Mouse (Mus musculus) erythroblast, embryonic 14.5 days (primary cell): ENCODE measurements around the gene Fbxl21. TPM values are rescaled to one million over a fixed set of nuclear protein-coding genes. Genes with fewer than 3 reads are reported as not detected.

Source experiments
- H3K27me3 ChIP-seq: 2 replicates; pipeline ENCODE4 v1.6.1; 2012; ENCODE audit warnings: inconsistent platforms; ENCODE audit not compliant: control insufficient read depth
- H3K36me3 ChIP-seq: 2 replicates; pipeline ENCODE4 v1.6.1; 2012; ENCODE audit warnings: mild to moderate bottlenecking, inconsistent platforms; ENCODE audit not compliant: control insufficient read depth
- H3K4me1 ChIP-seq: 2 replicates; pipeline ENCODE4 v1.6.1; 2012; ENCODE audit warnings: inconsistent platforms; ENCODE audit not compliant: control insufficient read depth
- H3K4me3 ChIP-seq: replicated peaks from 2 replicates; pipeline ENCODE3; 2012; ENCODE audit warnings: moderate library complexity, mild to moderate bottlenecking, inconsistent platforms
- H3K9me3 ChIP-seq: 2 replicates; pipeline ENCODE4 v1.6.1; 2012; ENCODE audit warnings: low read length, inconsistent platforms, mixed read lengths; ENCODE audit not compliant: control insufficient read depth
- GATA1 ChIP-seq: IDR thresholded peaks from 2 replicates; pipeline ENCODE4 v1.6.1; 2012; ENCODE audit warnings: low read length, inconsistent platforms, mixed read lengths
- TAL1 ChIP-seq: IDR thresholded peaks from 3 replicates; pipeline ENCODE4 v1.6.1; 2012; ENCODE audit warnings: low read length, inconsistent platforms, mixed read lengths
- polyA plus RNA-seq: library from polyadenylated mRNA; stranded (reverse); fragments of >175 nt; gene quantifications from 2 replicates; pipeline ENCODE4 v1.2.3, GENCODE M21; 2012

Gene Fbxl21
- polyA plus RNA-seq, 1 experiment, result not detected

- no peaks in the 10 kb centered on the region for H3K9me3 ChIP-seq
- no peak overlapping the region for H3K4me3 ChIP-seq
- H3K4me1 ChIP-seq, result no peaks in the 10 kb centered on the region
- H3K36me3 ChIP-seq, result no peaks in the 10 kb centered on the region
- TF ChIP-seq GATA1, result no peak
- H3K27me3 ChIP-seq, result no peaks in the 10 kb centered on the region
Measured at GRCm38 (mm10) chr13:56581512-56581911, 59.2 kb downstream of the Fbxl21 start.

- Histone ChIP-seq H3K27me3 (no peaks in the 10 kb centered on the region), H3K9me3 (no peaks in the 10 kb centered on the region), H3K4me1 (no peaks in the 10 kb centered on the region), H3K36me3 (no peaks in the 10 kb centered on the region), H3K4me3 (no peak overlapping the region)
- TF ChIP-seq GATA1 (no peak), TAL1 (no peak)
Measured at GRCm38 (mm10) chr13:56581961-56582434, 59.7 kb downstream of the Fbxl21 start.

- H3K4me3 ChIP-seq, result no peak overlapping the region
Measured at GRCm38 (mm10) chr13:56582720-56583119, 60.4 kb downstream of the Fbxl21 start.

DNA sequence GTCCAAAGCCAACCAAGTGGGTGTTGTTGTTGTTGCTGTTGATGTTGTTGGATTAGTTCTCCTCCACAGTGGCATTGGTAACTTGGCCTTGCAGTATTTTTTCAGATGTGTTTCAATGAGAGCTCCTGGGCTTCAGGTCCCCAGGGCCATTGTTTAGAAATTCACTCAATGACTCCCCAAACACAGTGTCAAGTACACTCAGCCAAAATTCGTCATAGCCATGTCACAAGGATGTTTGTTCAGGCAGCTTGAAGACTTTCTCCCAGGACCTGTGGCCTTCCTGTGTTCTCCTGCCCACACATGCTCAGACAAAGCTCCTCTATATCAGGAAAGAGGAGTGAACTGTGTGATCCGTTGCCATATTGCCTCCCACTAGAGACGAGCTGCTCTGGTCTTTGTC, 63.8 kb downstream of the Fbxl21 start:
- Histone ChIP-seq H3K4me1 (no peaks in the 10 kb centered on the region), H3K27me3 (no peaks in the 10 kb centered on the region), H3K36me3 (no peaks in the 10 kb centered on the region), H3K9me3 (no peaks in the 10 kb centered on the region), H3K4me3 (no peak overlapping the region)
- TF ChIP-seq GATA1 (no peak), TAL1 (no peak)

More at GRCm38 (mm10) chr13:56582720-56583119, 60.4 kb downstream of the Fbxl21 start:
- TF ChIP-seq TAL1 (no peak), GATA1 (no peak)
- no peaks in the 10 kb centered on the region for H3K9me3 ChIP-seq
- H3K36me3 ChIP-seq, result no peaks in the 10 kb centered on the region
- no peaks in the 10 kb centered on the region for H3K27me3 ChIP-seq
- H3K4me1 ChIP-seq, result no peaks in the 10 kb centered on the region

Other genes starting within 250 kb of the Fbxl21 start
- not detected in 2 replicates for gene Cxcl14, start 225.9 kb upstream of the Fbxl21 start, polyA plus RNA-seq
- gene Gm3045, start 95.9 kb upstream of the Fbxl21 start, polyA plus RNA-seq, result not detected in 2 replicates
- gene Slc25a48, start 84.1 kb upstream of the Fbxl21 start, polyA plus RNA-seq, result 0.02 TPM in 1 of 2 replicates, not detected in the other
- gene Il9, start 40.2 kb upstream of the Fbxl21 start, polyA plus RNA-seq, result not detected in 2 replicates
- 0.06 TPM in 1 of 2 replicates, not detected in the other for gene Lect2, start 26.0 kb downstream of the Fbxl21 start, polyA plus RNA-seq
- gene Tgfbi, start 87.1 kb downstream of the Fbxl21 start, polyA plus RNA-seq, result 0.13 and 0.18 TPM in 2 replicates
- gene Smad5, start 180.5 kb downstream of the Fbxl21 start, polyA plus RNA-seq, result 0.01 TPM in 1 of 2 replicates, not detected in the other
- not detected in 2 replicates for gene Gm45623, start 231.4 kb downstream of the Fbxl21 start, polyA plus RNA-seq